Mouse (Mus musculus): ENCODE measurements around the gene Shisal1.

GRCm38 (mm10) chr15:84392131-84392530 is 54.8 kb downstream of the Shisal1 start:
- TF ChIP-seq CTCF (IDR thresholded peaks at IDR 0.05; ENCODE audit: low read depth) (no peak), EP300 (IDR thresholded peaks at IDR 0.05; ENCODE audit: low read depth) (no peak)
